Mouse (Mus musculus) cortical plate, adult 2 months (tissue): ENCODE measurements around the gene Spata31d1c.

ENCODE experiments used
- CTCF ChIP-seq: fragments of 200-500 bp; IDR thresholded peaks from 2 replicates; pipeline ENCODE4 v1.5.1; 2011; ENCODE audit warnings: mild to moderate bottlenecking, control low read depth, low read length; ENCODE audit not compliant: insufficient read depth; ENCODE audit errors: extremely low read depth
- POLR2A ChIP-seq: fragments of 200-500 bp; IDR thresholded peaks from 2 replicates; pipeline ENCODE4 v1.6.1; 2011; ENCODE audit warnings: mild to moderate bottlenecking, low read length, control low read depth; ENCODE audit not compliant: insufficient read depth; ENCODE audit errors: extremely low read depth

DNA sequence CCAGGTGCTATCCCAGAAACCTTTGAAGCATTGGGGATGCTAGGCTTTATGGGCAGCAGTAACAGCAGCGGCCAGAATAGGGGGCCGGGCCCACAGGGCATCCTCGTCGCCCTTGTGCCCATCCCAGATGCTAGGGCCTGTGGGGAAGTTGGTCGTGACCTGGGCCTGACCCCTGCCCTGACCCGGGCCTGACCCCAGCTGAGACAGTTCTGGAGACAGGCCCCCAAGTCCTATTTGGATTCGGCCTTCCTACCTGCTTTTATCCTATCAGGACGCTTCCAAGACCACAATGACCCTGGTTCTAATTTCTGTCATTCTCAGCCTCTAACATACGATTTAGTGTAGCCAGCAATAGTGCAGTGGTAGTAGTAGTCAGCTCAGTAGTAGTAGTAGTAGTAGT lies 19.8 kb downstream of the Spata31d1c start, which contains the start of gene Prss47:
- TF ChIP-seq POLR2A (no peak), CTCF (no peak)
